Mouse (Mus musculus) kidney, postnatal 0 days (tissue): ENCODE measurements around the gene Rdh1. TPM values are rescaled to one million over a fixed set of nuclear protein-coding genes. Genes with fewer than 3 reads are reported as not detected.
A peak's percentile ranks its signal among the peaks of the same experiment; 100 is the strongest.

Source experiments
- ATAC-seq: fragments of 200-750 bp; cut with Nextera tagmentation; replicated peaks from 2 replicates; pipeline ENCODE4 v1.8.0; 2017; ENCODE audit warnings: low read depth, moderate number of reproducible peaks, moderate TSS enrichment, moderate library complexity; ENCODE audit not compliant: low FRiP score
- DNase-seq: peaks from one replicate; pipeline ENCODE4 v3.0.0-alpha.2; 2016; ENCODE audit warnings: low spot score
- H3K27ac ChIP-seq: fragments of 300-500 bp; sonication (generic); 2 replicates; pipeline ENCODE4 v1.5.1; 2014; ENCODE audit warnings: mild to moderate bottlenecking
- H3K27me3 ChIP-seq: fragments of 300-500 bp; sonication (generic); 2 replicates; pipeline ENCODE4 v1.6.1; 2014; ENCODE audit warnings: low read length, mixed read lengths; ENCODE audit not compliant: insufficient read depth
- H3K36me3 ChIP-seq: fragments of 300-500 bp; sonication (generic); 2 replicates; pipeline ENCODE4 v1.6.1; 2014; ENCODE audit warnings: low read length, mixed read lengths; ENCODE audit not compliant: insufficient read depth
- H3K4me1 ChIP-seq: fragments of 300-500 bp; sonication (generic); replicated peaks from 2 replicates; pipeline ENCODE4 v1.6.1; 2014; ENCODE audit warnings: antibody characterized with exemption, low read length, mixed read lengths; ENCODE audit not compliant: insufficient read depth
- H3K4me2 ChIP-seq: fragments of 300-500 bp; sonication (generic); 2 replicates; pipeline ENCODE4 v1.6.1; 2014; ENCODE audit warnings: mild to moderate bottlenecking, low read length, moderate library complexity, mixed read lengths
- H3K4me3 ChIP-seq: fragments of 300-500 bp; sonication (generic); replicated peaks from 2 replicates; pipeline ENCODE4 v1.5.1; 2014; ENCODE audit warnings: low read depth, low read length
- H3K9ac ChIP-seq: fragments of 300-500 bp; sonication (generic); 2 replicates; pipeline ENCODE4 v1.6.1; 2014; ENCODE audit warnings: low read depth, low read length
- H3K9me3 ChIP-seq: fragments of 300-500 bp; sonication (generic); replicated peaks from 2 replicates; pipeline ENCODE4 v1.6.1; 2016; ENCODE audit warnings: low read length, inconsistent platforms, mixed read lengths
- CTCF ChIP-seq: IDR thresholded peaks from 2 replicates; pipeline ENCODE4 v1.5.1; 2016; ENCODE audit warnings: antibody characterized with exemption, low read depth, mild to moderate bottlenecking, moderate library complexity
- WGBS: fragments of 180-500 bp; shearing (Covaris S2); extraction: QIAGEN DNeasy Blood & Tissue Kit; methylation state at CpG from one replicate; pipeline ENCODE4 v1.1.7; 2014; 5-methylcytosine and 5-hydroxymethylcytosine counted together
- polyA plus RNA-seq: library from polyadenylated mRNA; unstranded; fragments of >200 nt; fragmentation: Nextera tagmentation; extraction: Ambion mirVana; gene quantifications from 2 replicates; pipeline ENCODE4 v1.2.1, GENCODE M21; 2015

Gene Rdh1
- polyA plus RNA-seq, 1 experiment from 2014 or later: 0.21 TPM

GRCm38 (mm10) chr10:127728437-127728836, 31.1 kb upstream of the Rdh1 start:
- no peak overlapping the region for H3K4me3 ChIP-seq
- TF ChIP-seq CTCF: no peak
- ATAC-seq (no peak), DNase-seq (no peak)
- H3K9ac ChIP-seq: no peak overlapping the region
- H3K36me3 ChIP-seq: no peaks in the 10 kb centered on the region
- no peak overlapping the region for H3K27ac ChIP-seq
- WGBS: 77% methylated on average over 8 of the region's 8 CpGs
- H3K27me3 ChIP-seq: no peaks in the 10 kb centered on the region
- H3K9me3 ChIP-seq: no peaks in the 10 kb centered on the region
- H3K4me1 ChIP-seq: peaks cover 3% of the 10 kb centered on the region; the same call in 1 of the 2 replicates
- no peak overlapping the region for H3K4me2 ChIP-seq

GRCm38 (mm10) chr10:127730285-127730932, 29.1 kb upstream of the Rdh1 start:
- WGBS: 70% methylated on average over 11 of the region's 11 CpGs
- ATAC-seq (no peak), DNase-seq (no peak)
- no peak overlapping the region for H3K4me3 ChIP-seq
- no peak overlapping the region for H3K4me2 ChIP-seq
- no peaks in the 10 kb centered on the region for H3K36me3 ChIP-seq
- no peak for TF ChIP-seq CTCF
- peaks cover 3% of the 10 kb centered on the region; the same call in 1 of the 2 replicates for H3K4me1 ChIP-seq
- H3K9me3 ChIP-seq: no peaks in the 10 kb centered on the region
- no peak overlapping the region for H3K9ac ChIP-seq
- H3K27ac ChIP-seq: no peak overlapping the region
- H3K27me3 ChIP-seq: no peaks in the 10 kb centered on the region

GRCm38 (mm10) chr10:127730933-127731310, 28.6 kb upstream of the Rdh1 start:
- Histone ChIP-seq H3K4me3 (no peak overlapping the region), H3K36me3 (no peaks in the 10 kb centered on the region), H3K9ac (no peak overlapping the region), H3K4me1 (peaks cover 3% of the 10 kb centered on the region; the same call in 1 of the 2 replicates), H3K9me3 (no peaks in the 10 kb centered on the region), H3K27ac (no peak overlapping the region), H3K4me2 (no peak overlapping the region), H3K27me3 (no peaks in the 10 kb centered on the region)
- ATAC-seq (no peak), DNase-seq (no peak)
- TF ChIP-seq CTCF: no peak
- 30% methylated on average over 9 of the region's 9 CpGs for WGBS

- Histone ChIP-seq H3K4me3 (no peak overlapping the region), H3K4me2 (no peak overlapping the region), H3K36me3 (no peaks in the 10 kb centered on the region), H3K4me1 (peaks cover 3% of the 10 kb centered on the region; the same call in 1 of the 2 replicates), H3K9me3 (no peaks in the 10 kb centered on the region), H3K9ac (0 out of 2 replicates have a peak overlapping the region, but pooled peaks have one; percentile 18), H3K27me3 (no peaks in the 10 kb centered on the region), H3K27ac (no peak overlapping the region)
- no peak for ATAC-seq
- 12% methylated on average over 5 of the region's 5 CpGs for WGBS
- TF ChIP-seq CTCF: no peak
- peak; percentile 61 for DNase-seq
Measured at GRCm38 (mm10) chr10:127731397-127731796, 28.1 kb upstream of the Rdh1 start.

GRCm38 (mm10) chr10:127734434-127734833, 25.1 kb upstream of the Rdh1 start:
- no peaks in the 10 kb centered on the region for H3K27me3 ChIP-seq
- peak; percentile 81 for DNase-seq
- peaks cover 3% of the 10 kb centered on the region; the same call in 1 of the 2 replicates for H3K4me1 ChIP-seq
- no peaks in the 10 kb centered on the region for H3K36me3 ChIP-seq
- H3K27ac ChIP-seq: no peak overlapping the region
- H3K9me3 ChIP-seq: no peaks in the 10 kb centered on the region
- H3K9ac ChIP-seq: no peak overlapping the region
- H3K4me3 ChIP-seq: no peak overlapping the region
- ATAC-seq: no peak
- WGBS: 34% methylated on average over 5 of the region's 5 CpGs
- TF ChIP-seq CTCF: peak; percentile 83
- no peak overlapping the region for H3K4me2 ChIP-seq

- no peak for TF ChIP-seq CTCF
- H3K9ac ChIP-seq: no peak overlapping the region
- peaks cover 2% of the 10 kb centered on the region; the same call in 1 of the 2 replicates for H3K4me1 ChIP-seq
- H3K4me3 ChIP-seq: no peak overlapping the region
- no peak overlapping the region for H3K4me2 ChIP-seq
- H3K27me3 ChIP-seq: no peaks in the 10 kb centered on the region
- no peaks in the 10 kb centered on the region for H3K9me3 ChIP-seq
- no peak for DNase-seq
- WGBS: 66% methylated on average over 2 of the region's 2 CpGs
- ATAC-seq: no peak
- no peaks in the 10 kb centered on the region for H3K36me3 ChIP-seq
- no peak overlapping the region for H3K27ac ChIP-seq
Measured at GRCm38 (mm10) chr10:127736266-127736665, 23.3 kb upstream of the Rdh1 start.
